Mouse (Mus musculus) mammary gland, adult 2 months (tissue): ENCODE data around the gene Olfr1189. TPM values are rescaled to one million over a fixed set of nuclear protein-coding genes. Genes with fewer than 3 reads are reported as not detected.

Experiments
- polyA plus RNA-seq: library from polyadenylated mRNA; depleted of rRNA; stranded (reverse); fragments of >200 nt; gene quantifications from 2 replicates; pipeline ENCODE4 v1.2.3, GENCODE M21; 2012; ENCODE audit warnings: low replicate concordance; rRNA removed

The Olfr1189 gene
- not detected in 2 replicates for polyA plus RNA-seq

GRCm38 (mm10) chr2:88586154-88586553 is at the start of gene Olfr1189:
TSS of gene Olfr1189 (plus strand) at chr2:88586454.

GRCm38 (mm10) chr2:88556635-88557034 is 29.6 kb upstream of the Olfr1189 start, which contains the start of gene Olfr1188:
TSS of gene Olfr1188 (plus strand) at chr2:88556935.

GRCm38 (mm10) chr2:88640242-88640641 is 54.0 kb downstream of the Olfr1189 start, which contains the start of gene Olfr1191-ps1:
TSS of gene Olfr1191-ps1 (plus strand) at chr2:88640542.

Other genes starting within 250 kb of the Olfr1189 start
- gene Olfr1176, start 249.7 kb upstream of the Olfr1189 start, polyA plus RNA-seq: not detected in 2 replicates
- gene Olfr1177-ps, start 240.0 kb upstream of the Olfr1189 start, polyA plus RNA-seq: not detected in 2 replicates
- not detected in 2 replicates for gene Olfr1178, start 199.4 kb upstream of the Olfr1189 start, polyA plus RNA-seq
- gene Olfr1179, start 180.0 kb upstream of the Olfr1189 start, polyA plus RNA-seq: not detected in 2 replicates
- gene Olfr1180, start 167.3 kb upstream of the Olfr1189 start, polyA plus RNA-seq: not detected in 2 replicates
- not detected in 2 replicates for gene Olfr1181, start 160.3 kb upstream of the Olfr1189 start, polyA plus RNA-seq
- not detected in 2 replicates for gene Gm13757, start 137.3 kb upstream of the Olfr1189 start, polyA plus RNA-seq
- gene Olfr1183, start 131.6 kb upstream of the Olfr1189 start, polyA plus RNA-seq: not detected in 2 replicates
- gene Olfr1184, start 102.9 kb upstream of the Olfr1189 start, polyA plus RNA-seq: not detected in 2 replicates
- not detected in 2 replicates for gene Olfr1185-ps1, start 93.1 kb upstream of the Olfr1189 start, polyA plus RNA-seq
- not detected in 2 replicates for gene Olfr1186, start 67.9 kb upstream of the Olfr1189 start, polyA plus RNA-seq
- gene Olfr1188, start 29.5 kb upstream of the Olfr1189 start, polyA plus RNA-seq: not detected in 2 replicates
- not detected in 2 replicates for gene Olfr1191-ps1, start 54.1 kb downstream of the Olfr1189 start, polyA plus RNA-seq
- not detected in 2 replicates for gene Olfr1192-ps1, start 62.1 kb downstream of the Olfr1189 start, polyA plus RNA-seq
- not detected in 2 replicates for gene Olfr1193, start 89.2 kb downstream of the Olfr1189 start, polyA plus RNA-seq
- not detected in 2 replicates for gene Olfr1195, start 102.7 kb downstream of the Olfr1189 start, polyA plus RNA-seq
- gene Olfr1196, start 118.1 kb downstream of the Olfr1189 start, polyA plus RNA-seq: not detected in 2 replicates
- not detected in 2 replicates for gene Olfr1197, start 145.9 kb downstream of the Olfr1189 start, polyA plus RNA-seq
- gene Olfr1198, start 164.9 kb downstream of the Olfr1189 start, polyA plus RNA-seq: not detected in 2 replicates
- not detected in 2 replicates for gene Olfr1199, start 174.0 kb downstream of the Olfr1189 start, polyA plus RNA-seq
- gene Olfr1200, start 184.0 kb downstream of the Olfr1189 start, polyA plus RNA-seq: not detected in 2 replicates
- not detected in 2 replicates for gene Olfr1201, start 206.6 kb downstream of the Olfr1189 start, polyA plus RNA-seq
- gene Olfr1202, start 228.0 kb downstream of the Olfr1189 start, polyA plus RNA-seq: not detected in 2 replicates
- gene Olfr1205, start 243.3 kb downstream of the Olfr1189 start, polyA plus RNA-seq: not detected in 2 replicates